Mouse (Mus musculus) lung, postnatal 14 days (tissue): ENCODE measurements around the gene Gsta3.
"Not testable (repeated sequence)": the region's sequence is repeated elsewhere in the genome, so short reads cannot be mapped to it uniquely, and the experiment has no call there.

Experiments used
- DNase-seq: peaks from one replicate; pipeline ENCODE4 v3.0.0; 2021

The Gsta3 gene

GRCm38 (mm10) chr1:21239911-21240898, at the start of gene Gsta3:
Gene Gsta3 (plus strand): TSS chr1:21240589.
- DNase-seq = no peak

- DNase-seq = no peak
Measured at GRCm38 (mm10) chr1:21206241-21206640, 34.1 kb upstream of the Gsta3 start.

- not testable (repeated sequence) for DNase-seq
Measured at GRCm38 (mm10) chr1:21213537-21213936, 26.9 kb upstream of the Gsta3 start.

GRCm38 (mm10) chr1:21213991-21214692, 26.2 kb upstream of the Gsta3 start:
- not testable (repeated sequence) for DNase-seq

- DNase-seq = peak; percentile 91
Measured at GRCm38 (mm10) chr1:21218489-21218919, 21.9 kb upstream of the Gsta3 start, which contains the start of gene Tmem14a. Gene Tmem14a (plus strand): TSS chr1:21218575.

- no peak for DNase-seq
Measured at GRCm38 (mm10) chr1:21227756-21228395, 12.5 kb upstream of the Gsta3 start.

- not testable (repeated sequence) for DNase-seq
Measured at GRCm38 (mm10) chr1:21228740-21229722, 11.4 kb upstream of the Gsta3 start.

- no peak for DNase-seq
Measured at GRCm38 (mm10) chr1:21230376-21230775, 10.0 kb upstream of the Gsta3 start.

- DNase-seq = no peak
Measured at GRCm38 (mm10) chr1:21231744-21232464, 8.5 kb upstream of the Gsta3 start.

GRCm38 (mm10) chr1:21232516-21232915, 7.9 kb upstream of the Gsta3 start:
- DNase-seq = no peak

GRCm38 (mm10) chr1:21235359-21235758, 5.0 kb upstream of the Gsta3 start:
- no peak for DNase-seq

- DNase-seq = no peak
Measured at GRCm38 (mm10) chr1:21241096-21241495, 707 bp downstream of the Gsta3 start.

GRCm38 (mm10) chr1:21244290-21244960, 4.0 kb downstream of the Gsta3 start:
- DNase-seq = no peak

GRCm38 (mm10) chr1:21246136-21246535, 5.7 kb downstream of the Gsta3 start:
- no peak for DNase-seq

GRCm38 (mm10) chr1:21247896-21248295, 7.5 kb downstream of the Gsta3 start:
- DNase-seq = no peak

- DNase-seq = no peak
Measured at GRCm38 (mm10) chr1:21248560-21249390, 8.4 kb downstream of the Gsta3 start.

- DNase-seq = no peak
Measured at GRCm38 (mm10) chr1:21251661-21252060, 11.3 kb downstream of the Gsta3 start.

- DNase-seq = no peak
Measured at GRCm38 (mm10) chr1:21252566-21253302, 12.3 kb downstream of the Gsta3 start.

GRCm38 (mm10) chr1:21253303-21253650, 12.9 kb downstream of the Gsta3 start:
- no peak for DNase-seq
